Mouse (Mus musculus) cerebellum, adult 2 months (tissue): ENCODE data around the gene Hist1h2bh. TPM values are rescaled to one million over a fixed set of nuclear protein-coding genes. Genes with fewer than 3 reads are reported as not detected.
"Not testable (repeated sequence)": the region's sequence is repeated elsewhere in the genome, so short reads cannot be mapped to it uniquely, and the experiment has no call there.

Experiments used
- DNase-seq, 2 experiments: peaks; one replicate each; pipeline ENCODE4 v3.0.0; 2021
- H3K27ac ChIP-seq: fragments of 200-500 bp; 2 replicates; pipeline ENCODE4 v1.5.1; 2012; ENCODE audit warnings: low read length, control low read depth, inconsistent platforms; ENCODE audit not compliant: insufficient read depth
- H3K27me3 ChIP-seq: fragments of 200-500 bp; 2 replicates; pipeline ENCODE4 v1.6.1; 2012; ENCODE audit warnings: inconsistent platforms, mild to moderate bottlenecking, low read length, moderate library complexity; ENCODE audit not compliant: control insufficient read depth, insufficient read depth
- H3K4me1 ChIP-seq: fragments of 200-500 bp; 2 replicates; pipeline ENCODE4 v1.6.1; 2011; ENCODE audit warnings: low read length; ENCODE audit not compliant: control insufficient read depth, insufficient read depth
- H3K4me3 ChIP-seq: fragments of 200-500 bp; replicated peaks from 2 replicates; pipeline ENCODE3; 2011; ENCODE audit warnings: mild to moderate bottlenecking, low read depth, low read length, control low read depth; ENCODE audit not compliant: insufficient read depth
- CTCF ChIP-seq: fragments of 200-500 bp; IDR thresholded peaks from 2 replicates; pipeline ENCODE4 v1.5.1; 2011; ENCODE audit warnings: low read depth, mild to moderate bottlenecking, control low read depth, low read length, moderate library complexity, borderline replicate concordance; ENCODE audit not compliant: insufficient read depth
- POLR2A ChIP-seq: fragments of 200-500 bp; IDR thresholded peaks from 2 replicates; pipeline ENCODE4 v1.6.1; 2011; ENCODE audit warnings: low read length, control low read depth, borderline replicate concordance; ENCODE audit not compliant: insufficient read depth
- WGBS: fragments of 180-500 bp; shearing (Covaris S2); methylation state at CpG from one replicate; pipeline ENCODE4 v1.1.7; 2018; 5-methylcytosine and 5-hydroxymethylcytosine counted together
- polyA plus RNA-seq: library from polyadenylated mRNA; depleted of rRNA; stranded (reverse); fragments of >200 nt; gene quantifications from 2 replicates; pipeline ENCODE4 v1.2.3, GENCODE M21; 2012

The Hist1h2bh gene
- polyA plus RNA-seq, 1 experiment: 0.34 TPM

GRCm38 (mm10) chr13:23575271-23575851 lies 32.2 kb upstream of the Hist1h2bh start, which contains the start of gene Hist1h3d:
TSS of gene Hist1h3d (plus strand) at chr13:23575763.
- peak within 1 kb of the TSS; percentile 44 for H3K4me3 ChIP-seq
- TF ChIP-seq POLR2A: no peak
- no peak for TF ChIP-seq CTCF
- no peak within 1 kb of the TSS for H3K27ac ChIP-seq
- no peaks in the 10 kb centered on the region for H3K4me1 ChIP-seq
- peak; percentile 42 to 53 for DNase-seq
- WGBS: 2% methylated on average over 18 of the region's 18 CpGs
- H3K27me3 ChIP-seq: no peaks in the 10 kb centered on the region

GRCm38 (mm10) chr13:23574546-23575170 lies 31.5 kb upstream of the Hist1h2bh start:
- H3K27ac ChIP-seq, DNase-seq, H3K4me1 ChIP-seq, H3K4me3 ChIP-seq, H3K27me3 ChIP-seq: not testable (repeated sequence)
- 6% methylated on average over 11 of the region's 39 CpGs for WGBS

DNA sequence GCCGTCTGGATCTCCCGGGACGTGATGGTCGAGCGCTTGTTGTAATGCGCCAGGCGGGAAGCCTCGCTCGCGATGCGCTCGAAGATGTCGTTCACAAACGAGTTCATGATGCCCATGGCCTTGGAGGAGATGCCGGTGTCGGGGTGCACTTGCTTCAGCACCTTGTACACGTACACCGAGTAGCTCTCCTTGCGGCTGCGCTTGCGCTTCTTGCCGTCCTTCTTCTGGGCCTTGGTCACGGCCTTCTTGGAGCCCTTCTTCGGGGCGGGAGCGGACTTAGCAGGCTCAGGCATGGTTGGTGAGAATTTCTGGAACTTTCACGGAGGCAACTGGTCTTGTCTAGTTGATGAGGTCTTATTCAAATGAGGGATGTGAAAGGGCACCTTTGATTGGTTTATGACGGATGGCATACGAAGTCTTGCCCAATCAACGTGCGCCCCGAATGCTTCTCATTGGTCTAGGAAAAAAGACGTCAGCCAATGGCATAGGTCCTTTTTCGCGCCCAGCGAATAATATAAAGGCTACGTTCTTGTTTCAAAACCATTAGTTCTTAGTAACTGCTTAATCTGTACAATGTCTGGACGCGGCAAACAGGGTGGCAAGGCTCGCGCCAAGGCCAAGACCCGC lies 30.8 kb upstream of the Hist1h2bh start, which contains the start of the genes Hist1h2bf and Hist1h2ad:
TSS of gene Hist1h2bf (minus strand) at position 299 of the 627 bp plus-strand sequence.
TSS of gene Hist1h2ad (plus strand) at position 484 of the 627 bp plus-strand sequence.
- not testable (repeated sequence) for H3K4me1 ChIP-seq, H3K27ac ChIP-seq, H3K27me3 ChIP-seq, H3K4me3 ChIP-seq
- under 1% methylated on average over 42 of the region's 42 CpGs for WGBS
- peak; percentile 75 to 84 for DNase-seq

DNA sequence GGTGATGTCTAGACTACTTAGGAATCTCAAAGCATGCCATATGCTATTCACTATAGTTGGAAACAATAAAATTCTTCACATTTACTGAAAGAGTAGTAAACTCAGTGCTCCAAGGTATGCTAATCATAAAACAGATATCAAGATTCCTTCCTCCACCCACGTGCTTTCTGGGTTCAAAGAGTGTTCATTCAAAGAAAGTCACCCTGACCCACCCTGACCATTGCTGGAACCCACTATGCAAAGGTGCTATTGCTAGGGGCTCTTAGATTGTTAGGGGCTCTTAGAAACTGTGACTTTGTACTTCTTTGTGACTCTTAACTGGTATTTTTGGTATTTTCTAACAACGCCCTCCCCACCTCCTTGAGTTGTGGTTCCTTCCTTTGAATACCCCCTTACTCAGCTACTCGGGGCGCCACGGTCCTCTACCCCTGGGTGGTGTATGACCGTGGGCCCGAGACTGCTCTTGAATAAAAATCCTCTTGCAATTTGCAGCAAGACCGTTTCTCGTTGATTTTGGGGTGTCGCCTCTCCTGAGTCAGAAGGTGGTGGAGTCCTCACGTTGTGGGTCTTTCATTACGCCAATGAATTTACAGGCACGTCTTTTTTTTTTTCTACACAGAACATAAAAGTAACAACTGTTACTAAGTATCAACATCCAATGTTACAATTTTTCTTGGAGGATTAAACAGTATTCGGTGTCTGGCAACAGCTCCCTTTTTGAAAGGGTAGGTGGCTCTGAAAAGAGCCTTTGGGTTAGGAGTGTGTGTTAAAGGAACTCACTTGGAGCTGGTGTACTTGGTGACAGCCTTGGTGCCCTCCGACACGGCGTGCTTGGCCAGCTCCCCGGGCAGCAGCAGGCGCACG lies 30.1 kb upstream of the Hist1h2bh start:
- H3K27me3 ChIP-seq, H3K4me1 ChIP-seq, H3K27ac ChIP-seq, DNase-seq, H3K4me3 ChIP-seq: not testable (repeated sequence)
- WGBS: 10% methylated on average over 20 of the region's 20 CpGs

- WGBS: 46% methylated on average over 2 of the region's 2 CpGs
- Histone ChIP-seq H3K27me3 (no peaks in the 10 kb centered on the region), H3K4me1 (no peaks in the 10 kb centered on the region), H3K27ac (no peak overlapping the region), H3K4me3 (no peak overlapping the region)
- no peak for TF ChIP-seq CTCF
- TF ChIP-seq POLR2A: no peak
- no peak for DNase-seq
These were observed 29.2 kb upstream of the Hist1h2bh start for GRCm38 (mm10) chr13:23572218-23573033.

GRCm38 (mm10) chr13:23571504-23572217 lies 28.5 kb upstream of the Hist1h2bh start:
- not testable (repeated sequence) for DNase-seq, H3K4me1 ChIP-seq, H3K27me3 ChIP-seq
- Histone ChIP-seq H3K4me3 (peak overlapping the region; percentile 58), H3K27ac (peak overlapping the region; percentile 77)
- 2% methylated on average over 18 of the region's 34 CpGs for WGBS

- H3K4me3 ChIP-seq: peak within 1 kb of the TSS; percentile 58
- peak; percentile 78 to 88 for DNase-seq
- no peaks in the 10 kb centered on the region for H3K27me3 ChIP-seq
- under 1% methylated on average over 18 of the region's 18 CpGs for WGBS
- peak within 1 kb of the TSS; percentile 85 for H3K27ac ChIP-seq
- no peaks in the 10 kb centered on the region for H3K4me1 ChIP-seq
- TF ChIP-seq CTCF (no peak), POLR2A (no peak)
These were observed 27.9 kb upstream of the Hist1h2bh start, which contains the start of the genes Hist1h2ae and Hist1h2bg for GRCm38 (mm10) chr13:23571022-23571503. TSS of gene Hist1h2ae (minus strand) at chr13:23571220. TSS of gene Hist1h2bg (plus strand) at chr13:23571396.

GRCm38 (mm10) chr13:23570261-23571021 lies 27.2 kb upstream of the Hist1h2bh start:
- 2% methylated on average over 29 of the region's 41 CpGs for WGBS
- not testable (repeated sequence) for H3K27me3 ChIP-seq, DNase-seq, H3K4me1 ChIP-seq
- H3K4me3 ChIP-seq: peak overlapping the region; percentile 46
- H3K27ac ChIP-seq: peak overlapping the region; percentile 85
